ENCODE assay signal across 22 mouse cellular contexts in genomic region chr10:126493734-126494133, GRCm38 (mm10).
"Had no signal": no experiment of that assay in that cellular context is flagged by ENCODE, and none has a peak within 500 bp of the region (broad histone marks: within the 10 kb centered on the region; RNA-seq: fewer than 3 reads in every experiment).

No protein-coding gene starts in this region.

- ATAC-seq: hindbrain, embryonic 16.5 days; inflammation-experienced regulatory T-cells, adult 6 months; intestine, embryonic 15.5 days; intestine, postnatal 0 days had no signal

- H3K27me3 ChIP-seq: heart, embryonic 13.5 days; heart, embryonic 15.5 days; hindbrain, embryonic 12.5 days; intestine, embryonic 15.5 days; limb, embryonic 12.5 days; liver, embryonic 13.5 days had no signal

- DNase-seq: gastrocnemius, adult 2 months; gastrocnemius, postnatal 10 days; gastrocnemius, postnatal 25 days; heart, adult 2 months; heart, postnatal 4 days; kidney, adult 18-20 months; kidney, adult 8-10 months; kidney, postnatal 10 days; kidney, postnatal 25 days; kidney, postnatal 4 days; liver; liver, embryonic 13.5 days had no signal

- H3K36me3 ChIP-seq: heart, embryonic 13.5 days; heart, embryonic 15.5 days; hindbrain, embryonic 10.5 days; hindbrain, embryonic 12.5 days; intestine, embryonic 15.5 days; limb, embryonic 10.5 days; limb, embryonic 12.5 days; liver, embryonic 13.5 days had no signal
